Mouse (Mus musculus) right cerebral cortex, adult 2 months (tissue): Measurements from ENCODE around the gene Bad.
A peak's percentile ranks its signal among the peaks of the same experiment; 100 is the strongest.

ENCODE experiments used
- DNase-seq, 2 experiments: peaks; one replicate each; pipeline ENCODE4 v3.0.0; 2021 to 2022; ENCODE audit warnings: low spot score in 2 of 2

The Bad gene

GRCm38 (mm10) chr19:6968491-6969271 is 27.0 kb downstream of the Bad start:
- no peak for DNase-seq

GRCm38 (mm10) chr19:6969291-6969664 is 27.6 kb downstream of the Bad start:
- DNase-seq, result no peak

GRCm38 (mm10) chr19:6969665-6970381 is 28.2 kb downstream of the Bad start:
- DNase-seq, result no peak

- DNase-seq, result no peak
Measured at GRCm38 (mm10) chr19:6970460-6971085, 28.9 kb downstream of the Bad start.

- no peak for DNase-seq
Measured at GRCm38 (mm10) chr19:6971644-6972043, 30.0 kb downstream of the Bad start.

- no peak for DNase-seq
Measured at GRCm38 (mm10) chr19:6972247-6972917, 30.7 kb downstream of the Bad start.

- no peak for DNase-seq
Measured at GRCm38 (mm10) chr19:6973581-6974190, 32.0 kb downstream of the Bad start.

- DNase-seq, result peak; percentile 76 to 88
Measured at GRCm38 (mm10) chr19:6974211-6975205, 32.8 kb downstream of the Bad start, which contains the start of gene Ppp1r14b. Gene Ppp1r14b, plus strand, starts transcription at chr19:6974968.

GRCm38 (mm10) chr19:6975537-6976521 is 34.2 kb downstream of the Bad start, which contains the start of gene Plcb3:
Gene Plcb3, minus strand, starts transcription at chr19:6976470.
- peak; percentile 55 to 59 for DNase-seq

- DNase-seq, result no peak
Measured at GRCm38 (mm10) chr19:6977759-6978638, 36.3 kb downstream of the Bad start.

GRCm38 (mm10) chr19:6978639-6978974 is 36.9 kb downstream of the Bad start:
- DNase-seq, result no peak

GRCm38 (mm10) chr19:6979001-6979479 is 37.4 kb downstream of the Bad start:
- DNase-seq, result peak in 1 of 2 experiments; percentile 59

- peak; percentile 98 for DNase-seq
Measured at GRCm38 (mm10) chr19:6979486-6980380, 38.1 kb downstream of the Bad start.

GRCm38 (mm10) chr19:6980381-6981093 is 38.9 kb downstream of the Bad start, which contains the start of gene Fkbp2:
Gene Fkbp2, minus strand, starts transcription at chr19:6980501.
- peak; percentile 98 for DNase-seq

- no peak for DNase-seq
Measured at GRCm38 (mm10) chr19:6981465-6981864, 39.8 kb downstream of the Bad start.

- DNase-seq, result no peak
Measured at GRCm38 (mm10) chr19:6983621-6984020, 42.0 kb downstream of the Bad start.
